Mouse (Mus musculus) lung, postnatal 0 days (tissue): ENCODE results near the gene Clps.

Experiments used
- CTCF ChIP-seq: IDR thresholded peaks from 2 replicates; pipeline ENCODE4 v1.5.1; 2016; ENCODE audit warnings: antibody characterized with exemption, mild to moderate bottlenecking
- EP300 ChIP-seq: IDR thresholded peaks from 2 replicates; pipeline ENCODE4 v1.6.1; 2016; ENCODE audit warnings: antibody characterized with exemption, mild to moderate bottlenecking, control low read depth

DNA sequence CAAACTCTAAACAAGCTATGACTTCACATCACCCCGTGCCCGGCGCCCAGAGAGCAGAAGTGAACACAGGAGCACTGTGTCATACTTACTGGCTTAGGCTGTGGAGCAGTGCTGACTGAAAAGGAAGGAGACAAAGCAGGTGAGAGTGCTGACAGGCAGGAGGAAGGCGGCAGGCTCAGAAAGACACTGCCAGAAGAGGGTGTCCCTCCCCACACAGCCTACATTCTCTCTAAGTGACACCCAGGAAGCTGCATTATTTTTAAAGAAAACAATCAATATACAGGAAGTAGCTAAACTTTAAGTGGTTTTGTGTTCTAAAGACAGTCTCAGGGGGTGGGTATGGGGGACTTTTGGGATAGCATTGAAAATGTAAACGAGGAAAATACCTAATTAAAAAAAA lies 40.2 kb upstream of the Clps start:
- TF ChIP-seq CTCF (no peak), EP300 (no peak)
